Mouse (Mus musculus) CH12.LX (cell line): Measurements from ENCODE around the gene Spa17. TPM values are rescaled to one million over a fixed set of nuclear protein-coding genes. Genes with fewer than 3 reads are reported as not detected.

Experiments used
- DNase-seq: peaks from one replicate; pipeline ENCODE4 v3.0.0-alpha.2; 2013; ENCODE audit errors: extremely low read depth
- H3K27ac ChIP-seq: 2 replicates; pipeline ENCODE4 v1.5.1; 2012; ENCODE audit warnings: low read depth, mild to moderate bottlenecking, control low read depth, moderate library complexity; ENCODE audit not compliant: insufficient read depth
- H3K27me3 ChIP-seq: replicated peaks from 2 replicates; pipeline ENCODE3; 2012; ENCODE audit warnings: inconsistent platforms
- H3K36me3 ChIP-seq, 2 experiments: replicated peaks in 1 of 2; 2 replicates each; pipeline versions ENCODE3 to v1.6.1; 2012; ENCODE audit warnings: inconsistent platforms in 1 of 2, low read length in 1 of 2, mild to moderate bottlenecking in 1 of 2, mixed read lengths in 1 of 2, moderate library complexity in 1 of 2; ENCODE audit not compliant: control insufficient read depth in 1 of 2, insufficient read depth in 1 of 2
- H3K4me1 ChIP-seq, 2 experiments: 2 replicates each; pipeline ENCODE4 v1.6.1; 2012; ENCODE audit warnings: inconsistent platforms in 1 of 2, moderate library complexity in 1 of 2; ENCODE audit not compliant: insufficient read depth in 2 of 2, control insufficient read depth in 1 of 2
- H3K4me2 ChIP-seq: 2 replicates; pipeline ENCODE4 v1.6.1; 2012; ENCODE audit warnings: low read depth, mild to moderate bottlenecking, control low read depth; ENCODE audit not compliant: poor library complexity, insufficient read depth, severe bottlenecking
- H3K4me3 ChIP-seq, 3 experiments: fragments of 150-350 bp in 1 of 3; sonication (generic) in 1 of 3; replicated peaks in 1 of 3; 2 replicates each; pipeline versions ENCODE3 to v1.5.1; 2011 to 2012; ENCODE audit warnings: low read depth in 2 of 3, low read length in 2 of 3, mild to moderate bottlenecking in 2 of 3, moderate library complexity in 2 of 3, control low read depth in 1 of 3, improper control_type of control experiment in 1 of 3, inconsistent platforms in 1 of 3, mixed read lengths in 1 of 3; ENCODE audit not compliant: poor library complexity in 1 of 3
- H3K79me2 ChIP-seq: replicated peaks from 2 replicates; pipeline ENCODE4 v1.6.1; 2012; ENCODE audit warnings: mild to moderate bottlenecking, moderate library complexity; ENCODE audit not compliant: control insufficient read depth, poor library complexity, insufficient read depth, severe bottlenecking; ENCODE audit errors: extremely low read depth
- H3K9ac ChIP-seq: 2 replicates; pipeline ENCODE4 v1.6.1; 2012; ENCODE audit warnings: low read depth, mild to moderate bottlenecking, control low read depth, moderate library complexity; ENCODE audit not compliant: insufficient read depth
- H3K9me3 ChIP-seq: replicated peaks from 2 replicates; pipeline ENCODE3; 2012; ENCODE audit warnings: low read length, inconsistent platforms, mixed read lengths
- BHLHE40 ChIP-seq: IDR thresholded peaks from 2 replicates; pipeline ENCODE4 v1.6.1; 2011; ENCODE audit warnings: mild to moderate bottlenecking, low read depth, low read length, improper control_type of control experiment
- EP300 ChIP-seq: IDR thresholded peaks from 2 replicates; pipeline ENCODE4 v1.6.1; 2011; ENCODE audit warnings: low read length, improper control_type of control experiment
- HCFC1 ChIP-seq: IDR thresholded peaks from 2 replicates; pipeline ENCODE4 v1.6.1; 2012; ENCODE audit warnings: low read depth, mild to moderate bottlenecking, inconsistent platforms, low read length, improper control_type of control experiment
- MAX ChIP-seq: IDR thresholded peaks from 2 replicates; pipeline ENCODE4 v1.6.1; 2011; ENCODE audit warnings: low read length, improper control_type of control experiment
- MAZ ChIP-seq: IDR thresholded peaks from 2 replicates; pipeline ENCODE4 v1.6.1; 2012; ENCODE audit warnings: low read depth, mild to moderate bottlenecking, inconsistent platforms, low read length, improper control_type of control experiment, moderate library complexity
- MYC ChIP-seq: IDR thresholded peaks from 2 replicates; pipeline ENCODE4 v1.6.1; 2011; ENCODE audit warnings: low read depth, mild to moderate bottlenecking, improper control_type of control experiment, low read length
- POLR2A ChIP-seq: IDR thresholded peaks from 2 replicates; pipeline ENCODE4 v1.6.1; 2011; ENCODE audit warnings: low read depth, mild to moderate bottlenecking, improper control_type of control experiment, low read length
- RAD21 ChIP-seq: IDR thresholded peaks from 2 replicates; pipeline ENCODE4 v1.6.1; 2011; ENCODE audit warnings: low read depth, mild to moderate bottlenecking, low read length, improper control_type of control experiment, moderate library complexity
- TBP ChIP-seq: conservative IDR thresholded peaks from 2 replicates; pipeline ENCODE4 v1.6.1; 2011; ENCODE audit warnings: low read depth, low read length, improper control_type of control experiment
- TCF12 ChIP-seq: IDR thresholded peaks from 2 replicates; pipeline ENCODE4 v1.6.1; 2014; ENCODE audit warnings: low read depth, mild to moderate bottlenecking, inconsistent platforms, low read length, improper control_type of control experiment
- ZC3H11A ChIP-seq: IDR thresholded peaks from 2 replicates; pipeline ENCODE4 v1.6.1; 2012; ENCODE audit warnings: low read depth, mild to moderate bottlenecking, inconsistent platforms, low read length, improper control_type of control experiment
- dilution Hi-C: fragments of 300-500 bp; cut with MboI; formaldehyde crosslinking; loops from 2 replicates; pipeline ENCODE4 v1.14.3; 2020; ENCODE audit warnings: low sequenced_read_pairs; ENCODE audit not compliant: extremely low pct_unique_long_range_greater_than_20kb, extremely low pct_ligation_motif_present
- in situ Hi-C: fragments of 300-500 bp; cut with MboI; formaldehyde crosslinking; loops from 3 replicates; pipeline ENCODE4 v1.14.3; 2019; ENCODE audit warnings: low sequenced_read_pairs, low pct_ligation_motif_present, low pct_unique_long_range_greater_than_20kb, mixed read lengths
- polyA plus RNA-seq: library from polyadenylated mRNA; unstranded; fragments of >175 nt; gene quantifications from 2 replicates; pipeline ENCODE4 v1.2.1, GENCODE M21; 2012; ENCODE audit warnings: low read depth; ENCODE audit not compliant: insufficient read length
- total RNA-seq, 2 experiments: library from RNA; depleted of rRNA; stranded (reverse); fragments of 300-350 nt in 1 of 2; fragments of >200 nt in 1 of 2; gene quantifications; 2 replicates each; pipeline ENCODE4 v1.2.3; 2012 to 2014

Gene Spa17
- total and polyA plus RNA-seq, 3 experiments, result 0.47 to 3.2 (median 1.4) TPM

DNA sequence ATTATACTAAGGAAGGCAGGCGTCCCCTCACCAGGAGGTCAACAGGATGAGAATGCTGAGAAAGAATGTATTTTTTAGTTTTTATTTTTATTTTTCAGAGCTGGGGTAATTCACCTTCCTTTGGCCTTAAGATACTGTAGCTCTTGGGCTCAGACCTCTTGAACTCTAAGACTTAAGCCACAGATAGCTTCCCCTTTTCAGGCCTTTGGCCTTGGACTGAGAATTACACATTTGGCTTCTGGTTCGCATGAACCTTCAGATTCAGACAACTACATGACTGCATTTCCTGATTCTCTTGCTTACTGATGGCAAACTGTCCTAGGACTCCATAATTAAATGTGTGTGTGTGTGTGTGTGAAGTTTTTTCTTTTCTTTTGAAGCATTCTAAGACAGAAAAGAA, 14.9 kb downstream of the Spa17 start:
- dilution Hi-C loops, result no loop called here
- Histone ChIP-seq H3K27ac (no peak overlapping the region), H3K4me3 (no peak overlapping the region), H3K4me2 (no peak overlapping the region), H3K9ac (no peak overlapping the region), H3K36me3 (no peaks in the 10 kb centered on the region), H3K79me2 (no peaks in the 10 kb centered on the region), H3K4me1 (peaks cover under 1 to 10% of the 10 kb centered on the region in 2 experiments; a peak in 1 of 4 replicates), H3K9me3 (no peaks in the 10 kb centered on the region), H3K27me3 (no peaks in the 10 kb centered on the region)
- DNase-seq, result no peak
- TF ChIP-seq ZC3H11A (no peak), TCF12 (no peak)
- in situ Hi-C loops, result no loop called here

DNA sequence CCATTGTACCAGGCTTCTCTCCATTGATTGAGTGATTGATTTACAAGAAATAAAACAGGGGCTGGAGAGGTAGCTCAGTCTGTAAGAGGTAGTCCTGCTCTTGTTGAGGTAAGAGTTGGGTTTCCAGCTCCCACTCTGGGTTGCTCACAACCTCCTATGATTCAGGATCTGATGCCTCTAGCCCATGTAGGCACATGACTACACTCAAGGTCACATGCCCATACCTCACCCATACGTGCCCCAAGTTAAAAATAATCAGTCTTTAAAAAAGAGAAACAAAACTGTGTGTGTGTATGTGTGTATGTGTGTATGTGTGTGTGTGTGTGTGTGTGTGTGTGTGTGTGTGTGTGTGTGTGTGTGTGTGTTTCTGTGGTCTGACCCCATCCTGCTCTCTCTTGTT, 18.0 kb downstream of the Spa17 start:
- Histone ChIP-seq H3K27ac (no peak overlapping the region), H3K9ac (no peak overlapping the region), H3K4me1 (peaks cover 2 to 10% of the 10 kb centered on the region in 2 experiments; a peak in 1 of 4 replicates), H3K27me3 (peaks cover 2% of the 10 kb centered on the region), H3K4me2 (no peak overlapping the region), H3K9me3 (peaks cover 3% of the 10 kb centered on the region), H3K36me3 (no peaks in the 10 kb centered on the region), H3K79me2 (no peaks in the 10 kb centered on the region), H3K4me3 (no peak overlapping the region)
- dilution Hi-C loops (no loop called here), in situ Hi-C loops (no loop called here)
- TF ChIP-seq MAX, result no peak
- TF ChIP-seq BHLHE40, result 0 out of 2 replicates have a peak, but pooled peaks have one; percentile 37
- no peak for TF ChIP-seq MYC
- TF ChIP-seq ZC3H11A, result no peak
- TF ChIP-seq HCFC1, result no peak
- TF ChIP-seq EP300, result no peak
- TF ChIP-seq RAD21, result no peak
- DNase-seq, result no peak

DNA sequence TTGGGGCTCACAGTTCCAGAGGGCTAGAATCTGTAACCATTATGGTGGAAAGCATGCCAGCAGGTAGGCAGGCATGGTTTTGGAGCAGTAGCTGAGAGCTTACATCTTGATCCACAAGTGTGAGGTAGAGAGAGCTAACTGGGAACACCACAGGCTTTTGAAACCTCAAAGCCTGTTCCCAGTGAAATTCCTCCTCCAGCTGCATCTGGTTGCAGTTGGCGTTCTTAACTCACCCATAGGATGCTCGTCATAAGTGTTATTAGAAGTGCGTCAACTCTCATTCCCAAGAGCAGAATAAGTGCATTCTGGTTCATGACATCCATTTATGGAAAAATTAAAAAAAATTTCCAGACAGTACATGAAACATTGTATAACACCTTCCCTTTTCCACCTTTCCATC, 19.8 kb downstream of the Spa17 start:
- no peak for DNase-seq
- H3K27me3 ChIP-seq, result peaks cover 2% of the 10 kb centered on the region
- TF ChIP-seq POLR2A (no peak), RAD21 (no peak), MAZ (no peak), TBP (no peak), HCFC1 (no peak)
- TF ChIP-seq, all 38 proteins: peak for 0
- Histone ChIP-seq H3K4me3 (no peak overlapping the region), H3K36me3 (no peaks in the 10 kb centered on the region), H3K4me2 (peak overlapping the region; percentile 36; the same call in 1 of the 2 replicates), H3K27ac (no peak overlapping the region), H3K4me1 (0 out of 4 replicates have a peak, but pooled peaks cover 2% of the 10 kb centered on the region in 2 experiments), H3K9ac (no peak overlapping the region), H3K9me3 (peaks cover 3% of the 10 kb centered on the region), H3K79me2 (no peaks in the 10 kb centered on the region)
- in situ Hi-C loops (no loop called here), dilution Hi-C loops (no loop called here)
